Mouse (Mus musculus) lung, embryonic 16.5 days (tissue): ENCODE data around the gene Bst2. TPM values are rescaled to one million over a fixed set of nuclear protein-coding genes. Genes with fewer than 3 reads are reported as not detected.

ENCODE experiments used
- ATAC-seq: fragments of 200-750 bp; cut with Nextera tagmentation; 2 replicates; pipeline ENCODE4 v1.8.0; 2017; ENCODE audit warnings: low read depth, mild to moderate bottlenecking, moderate library complexity
- H3K27ac ChIP-seq: fragments of 300-500 bp; sonication (generic); 2 replicates; pipeline ENCODE4 v1.5.1; 2014; ENCODE audit warnings: mild to moderate bottlenecking, control low read depth, low read length
- H3K27me3 ChIP-seq: fragments of 300-500 bp; sonication (generic); 2 replicates; pipeline ENCODE4 v1.6.1; 2014; ENCODE audit warnings: low read depth, low read length, mixed read lengths; ENCODE audit not compliant: control insufficient read depth, insufficient read depth
- H3K36me3 ChIP-seq: fragments of 300-500 bp; sonication (generic); 2 replicates; pipeline ENCODE4 v1.6.1; 2014; ENCODE audit warnings: low read length; ENCODE audit not compliant: control insufficient read depth, insufficient read depth
- H3K4me1 ChIP-seq: fragments of 300-500 bp; sonication (generic); replicated peaks from 2 replicates; pipeline ENCODE4 v1.6.1; 2014; ENCODE audit warnings: low read length, mixed read lengths; ENCODE audit not compliant: control insufficient read depth, insufficient read depth
- H3K4me2 ChIP-seq: fragments of 300-500 bp; sonication (generic); 2 replicates; pipeline ENCODE4 v1.6.1; 2014; ENCODE audit warnings: low read depth, low read length, control low read depth
- H3K4me3 ChIP-seq: fragments of 300-500 bp; sonication (generic); 2 replicates; pipeline ENCODE4 v1.5.1; 2014; ENCODE audit warnings: mild to moderate bottlenecking, low read length, control low read depth
- H3K9ac ChIP-seq: fragments of 300-500 bp; sonication (generic); 2 replicates; pipeline ENCODE4 v1.6.1; 2014; ENCODE audit warnings: low read length, control low read depth
- H3K9me3 ChIP-seq: fragments of 300-500 bp; sonication (generic); 2 replicates; pipeline ENCODE4 v1.6.1; 2016; ENCODE audit warnings: low read length; ENCODE audit not compliant: control insufficient read depth
- WGBS: fragments of 180-500 bp; shearing (Covaris S2); extraction: QIAGEN DNeasy Blood & Tissue Kit; methylation state at CpG from one replicate; pipeline ENCODE4 v1.1.7; 2014; 5-methylcytosine and 5-hydroxymethylcytosine counted together
- polyA plus RNA-seq: library from polyadenylated mRNA; unstranded; fragments of >200 nt; fragmentation: Nextera tagmentation; extraction: Ambion mirVana; gene quantifications from 2 replicates; pipeline ENCODE4 v1.2.1, GENCODE M21; 2015

Bst2 gene
- 50.4 and 51.1 TPM in 2 replicates for polyA plus RNA-seq

DNA sequence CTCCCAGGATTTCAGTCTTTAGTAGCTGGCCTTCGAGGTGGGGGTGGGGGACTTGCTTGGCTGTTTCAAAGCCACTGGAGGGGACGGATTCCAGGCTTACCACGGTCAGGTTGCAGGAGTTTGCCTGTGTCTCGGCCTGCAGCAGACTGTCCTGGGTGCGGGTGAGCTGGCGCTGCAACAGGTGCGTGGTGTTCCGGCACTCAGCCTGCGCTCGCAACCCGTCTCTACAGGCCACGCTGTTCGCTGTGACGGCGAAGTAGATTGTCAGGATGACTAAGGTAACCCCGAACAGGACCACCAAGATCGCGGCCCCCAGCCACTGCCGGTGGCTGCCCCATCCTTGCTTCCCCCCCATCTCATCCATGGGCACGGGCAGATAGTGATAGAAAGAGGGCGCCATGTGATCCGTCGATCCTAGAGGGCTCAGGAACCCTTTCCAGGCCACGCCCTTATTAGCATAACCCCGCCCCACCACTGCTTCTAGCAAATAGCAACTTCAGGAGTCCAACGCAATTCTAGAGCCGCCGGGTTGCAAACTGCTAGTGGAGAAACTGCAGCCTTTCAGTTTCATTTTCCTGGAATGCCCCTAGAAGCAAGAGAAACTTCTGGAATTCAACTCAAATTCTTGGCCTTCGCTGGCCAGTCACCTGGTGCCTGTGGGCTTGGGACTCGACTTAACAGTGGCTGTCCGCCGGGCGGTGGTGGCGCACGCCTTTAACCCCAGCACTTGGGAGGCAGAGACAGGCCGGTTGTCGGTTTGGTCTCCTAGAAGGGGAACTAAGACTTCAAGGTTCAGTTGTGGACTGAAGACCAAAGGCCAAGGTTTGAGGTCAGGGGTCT, at the start of gene Bst2:
TSS of gene Bst2 (minus strand) at position 429 of the 840 bp plus-strand sequence.
- Histone ChIP-seq H3K27me3 (no peaks in the 10 kb centered on the region), H3K4me1 (peaks cover 5% of the 10 kb centered on the region), H3K27ac (peak within 1 kb of the TSS; percentile 67), H3K9ac (peak within 1 kb of the TSS; percentile 66), H3K4me3 (peak within 1 kb of the TSS; percentile 57), H3K4me2 (peak within 1 kb of the TSS; percentile 73), H3K36me3 (no peaks in the 10 kb centered on the region), H3K9me3 (no peaks in the 10 kb centered on the region)
- ATAC-seq: peak; percentile 91
- WGBS: 2% methylated on average over 37 of the region's 37 CpGs

DNA sequence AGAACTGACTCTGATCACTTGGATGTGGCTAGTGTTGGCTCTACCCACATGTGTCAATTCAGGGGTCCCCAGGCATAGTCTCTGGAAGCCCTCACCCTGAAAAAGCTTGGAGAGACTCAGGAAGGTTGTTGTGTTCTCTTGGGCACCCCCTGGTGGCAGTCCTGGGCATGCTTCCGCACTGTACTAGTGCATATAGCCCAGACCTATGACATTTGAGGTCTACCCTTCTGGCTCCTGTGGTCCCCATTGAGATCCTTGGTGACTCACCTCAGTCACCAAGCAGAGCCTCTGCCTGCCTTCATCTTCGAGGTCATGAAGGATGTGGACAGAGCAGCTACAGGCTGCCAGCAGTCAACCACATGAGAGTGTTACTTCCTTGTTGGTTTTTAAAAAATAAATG, 49.6 kb upstream of the Bst2 start:
- no peak overlapping the region for H3K9ac ChIP-seq
- peaks cover 11% of the 10 kb centered on the region; the same call in 1 of the 2 replicates for H3K36me3 ChIP-seq
- no peaks in the 10 kb centered on the region for H3K9me3 ChIP-seq
- ATAC-seq: no peak
- no peak overlapping the region for H3K4me3 ChIP-seq
- no peak overlapping the region for H3K27ac ChIP-seq
- peaks cover 6% of the 10 kb centered on the region for H3K4me1 ChIP-seq
- 57% methylated on average over 2 of the region's 2 CpGs for WGBS
- no peaks in the 10 kb centered on the region for H3K27me3 ChIP-seq
- H3K4me2 ChIP-seq: no peak overlapping the region

GRCm38 (mm10) chr8:71580201-71580600, 42.9 kb upstream of the Bst2 start:
- H3K36me3 ChIP-seq: peaks cover 9% of the 10 kb centered on the region; the same call in 1 of the 2 replicates

GRCm38 (mm10) chr8:71579476-71579875, 42.2 kb upstream of the Bst2 start:
- Histone ChIP-seq H3K9me3 (no peaks in the 10 kb centered on the region), H3K4me2 (no peak overlapping the region), H3K36me3 (peaks cover 7% of the 10 kb centered on the region; the same call in 1 of the 2 replicates), H3K27ac (no peak overlapping the region), H3K4me1 (no peaks in the 10 kb centered on the region), H3K9ac (no peak overlapping the region), H3K27me3 (no peaks in the 10 kb centered on the region), H3K4me3 (no peak overlapping the region)
- WGBS: 82% methylated on average over 14 of the region's 14 CpGs
- 0 out of 2 replicates have a peak, but pooled peaks have one; percentile 6 for ATAC-seq

More at GRCm38 (mm10) chr8:71580201-71580600, 42.9 kb upstream of the Bst2 start:
- Histone ChIP-seq H3K9me3 (no peaks in the 10 kb centered on the region), H3K27ac (no peak overlapping the region), H3K4me1 (no peaks in the 10 kb centered on the region), H3K4me2 (no peak overlapping the region), H3K4me3 (no peak overlapping the region), H3K27me3 (no peaks in the 10 kb centered on the region), H3K9ac (no peak overlapping the region)
- ATAC-seq: no peak
- 40% methylated on average over 9 of the region's 9 CpGs for WGBS

DNA sequence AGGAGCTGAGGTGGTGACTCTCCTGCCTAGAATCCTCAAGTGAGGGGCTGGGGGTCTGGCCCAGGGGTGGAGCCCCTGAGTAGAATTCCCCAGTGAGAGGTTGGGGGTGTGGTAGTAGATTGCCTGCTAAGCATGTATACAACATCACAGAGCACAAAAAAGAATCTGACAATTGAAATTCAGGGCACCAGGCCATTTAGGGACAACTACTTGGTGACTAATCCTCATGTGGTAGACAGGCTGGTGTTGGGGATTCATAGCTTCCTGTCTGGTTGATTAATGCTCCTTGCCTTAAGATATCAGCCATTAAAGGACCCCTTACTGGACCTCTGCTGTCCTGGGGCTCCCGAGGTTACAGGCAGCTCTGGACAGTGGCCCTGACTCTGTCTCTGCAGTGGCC, 41.8 kb upstream of the Bst2 start:
- WGBS: 61% methylated on average over 1 of the region's 1 CpGs
- H3K27me3 ChIP-seq: no peaks in the 10 kb centered on the region
- no peak overlapping the region for H3K9ac ChIP-seq
- no peaks in the 10 kb centered on the region for H3K4me1 ChIP-seq
- no peak overlapping the region for H3K4me3 ChIP-seq
- peaks cover 2% of the 10 kb centered on the region; the same call in 1 of the 2 replicates for H3K36me3 ChIP-seq
- ATAC-seq: no peak
- no peak overlapping the region for H3K4me2 ChIP-seq
- no peaks in the 10 kb centered on the region for H3K9me3 ChIP-seq
- H3K27ac ChIP-seq: no peak overlapping the region

DNA sequence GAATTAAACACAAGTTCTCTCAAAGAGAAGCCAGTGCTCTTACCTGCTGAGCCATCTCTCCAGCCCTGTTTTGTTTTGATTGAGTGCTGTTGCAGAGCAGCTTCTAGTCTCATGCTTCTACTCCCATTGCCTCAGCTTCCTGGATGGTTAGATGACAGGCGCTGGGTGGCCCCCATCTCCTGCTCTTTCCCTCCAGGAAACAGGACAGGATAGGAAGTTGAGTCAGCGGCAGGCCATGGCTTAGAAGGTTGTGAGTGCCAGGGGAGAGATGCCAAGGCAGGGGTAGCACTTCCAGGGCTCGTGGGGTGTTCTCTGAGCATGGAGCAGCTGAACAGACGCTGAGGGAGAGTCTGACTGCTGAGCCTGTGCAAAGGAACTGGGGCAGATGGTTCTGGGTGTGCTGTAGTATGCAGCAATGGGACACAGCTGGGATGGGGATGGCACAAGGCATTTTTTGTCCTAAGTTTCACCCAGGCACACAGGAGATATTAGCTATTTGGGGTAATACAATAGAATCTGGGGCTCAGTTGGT, 40.7 kb upstream of the Bst2 start:
- Histone ChIP-seq H3K4me2 (no peak overlapping the region), H3K4me3 (no peak overlapping the region), H3K27ac (no peak overlapping the region), H3K9me3 (no peaks in the 10 kb centered on the region), H3K9ac (no peak overlapping the region), H3K27me3 (no peaks in the 10 kb centered on the region), H3K4me1 (no peaks in the 10 kb centered on the region), H3K36me3 (0 out of 2 replicates have a peak, but pooled peaks cover 2% of the 10 kb centered on the region)
- WGBS: 53% methylated on average over 4 of the region's 4 CpGs
- ATAC-seq: no peak

DNA sequence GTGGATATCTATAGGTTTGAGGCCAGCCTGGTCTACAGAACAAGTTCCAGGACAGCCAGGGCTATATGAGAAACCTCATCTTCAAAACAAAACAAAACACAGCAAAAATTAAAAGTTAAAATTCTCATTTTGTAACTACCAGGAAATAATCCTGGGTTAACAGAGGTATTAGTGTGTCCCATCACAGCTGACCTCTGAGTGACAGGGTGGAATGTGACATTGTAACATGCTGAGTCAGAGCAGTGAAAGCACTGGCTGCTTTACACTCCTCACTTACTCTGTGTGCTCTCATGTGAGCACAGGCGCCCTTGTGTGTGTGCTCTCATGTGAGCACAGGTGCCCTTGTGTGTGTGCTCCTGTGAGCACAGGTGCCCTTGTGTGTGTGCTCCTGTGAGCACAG, 37.8 kb upstream of the Bst2 start:
- Histone ChIP-seq H3K27me3 (no peaks in the 10 kb centered on the region), H3K36me3 (no peaks in the 10 kb centered on the region), H3K9ac (no peak overlapping the region), H3K4me2 (no peak overlapping the region), H3K4me1 (no peaks in the 10 kb centered on the region), H3K4me3 (no peak overlapping the region), H3K9me3 (no peaks in the 10 kb centered on the region), H3K27ac (no peak overlapping the region)
- WGBS: 50% methylated on average over 1 of the region's 1 CpGs
- no peak for ATAC-seq

- no peak for ATAC-seq
- no peaks in the 10 kb centered on the region for H3K9me3 ChIP-seq
- 64% methylated on average over 7 of the region's 7 CpGs for WGBS
- no peak overlapping the region for H3K27ac ChIP-seq
- H3K4me3 ChIP-seq: no peak overlapping the region
- no peaks in the 10 kb centered on the region for H3K36me3 ChIP-seq
- H3K4me2 ChIP-seq: no peak overlapping the region
- H3K4me1 ChIP-seq: no peaks in the 10 kb centered on the region
- no peaks in the 10 kb centered on the region for H3K27me3 ChIP-seq
- H3K9ac ChIP-seq: no peak overlapping the region
Measured at GRCm38 (mm10) chr8:71574426-71574825, 37.2 kb upstream of the Bst2 start.

DNA sequence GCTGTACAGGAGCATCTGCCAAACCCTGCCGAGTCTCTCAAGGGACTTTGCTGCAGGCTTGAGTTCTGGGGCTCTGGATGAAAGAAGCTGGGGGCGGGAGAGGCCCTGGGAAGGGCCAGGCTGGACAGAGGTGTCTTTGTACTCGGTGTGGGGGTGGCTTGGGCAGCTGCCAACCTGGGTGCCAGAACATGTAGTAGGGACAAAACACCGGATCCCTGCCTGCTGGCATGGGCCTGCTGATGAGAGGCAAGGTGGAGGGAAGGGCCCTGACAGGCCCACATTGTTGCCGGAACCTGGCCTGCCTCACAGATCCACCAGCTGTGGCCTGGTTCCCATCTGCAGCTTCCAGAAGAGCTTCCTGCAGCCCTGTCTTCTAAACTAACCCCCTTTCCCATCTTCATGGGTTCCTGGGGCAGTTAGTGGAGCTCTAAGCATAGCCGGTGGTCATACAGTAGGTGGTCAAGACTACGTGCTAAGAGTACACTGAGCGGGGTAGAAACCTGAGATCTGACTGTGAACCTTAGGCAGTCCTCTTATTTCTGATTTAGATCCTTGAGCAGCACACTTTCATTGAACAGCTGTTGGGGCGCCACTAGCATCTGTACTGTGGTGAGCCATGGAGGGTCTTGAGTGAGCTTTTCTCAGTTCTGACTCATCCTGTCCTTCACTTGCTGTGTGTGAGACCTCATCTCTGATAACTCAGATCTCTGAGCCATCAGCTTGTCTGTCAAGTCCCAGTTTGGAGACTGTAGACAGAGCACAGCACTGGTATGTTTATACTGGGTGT, 35.8 kb upstream of the Bst2 start:
- no peak overlapping the region for H3K4me3 ChIP-seq
- ATAC-seq: peak; percentile 5; the same call in 1 of the 2 replicates
- H3K36me3 ChIP-seq: no peaks in the 10 kb centered on the region
- no peaks in the 10 kb centered on the region for H3K9me3 ChIP-seq
- no peak overlapping the region for H3K4me2 ChIP-seq
- H3K27me3 ChIP-seq: no peaks in the 10 kb centered on the region
- 59% methylated on average over 9 of the region's 9 CpGs for WGBS
- peak overlapping the region; percentile 60 for H3K27ac ChIP-seq
- peaks cover 9% of the 10 kb centered on the region for H3K4me1 ChIP-seq
- no peak overlapping the region for H3K9ac ChIP-seq
